Mouse (Mus musculus): ENCODE results near the gene Hspb8.

GRCm38 (mm10) chr5:116434976-116435850 is 12.5 kb upstream of the Hspb8 start:
- TF ChIP-seq CTCF (IDR thresholded peaks at IDR 0.05; ENCODE audit: low read depth) (no peak), EP300 (IDR thresholded peaks at IDR 0.05; ENCODE audit: low read depth) (no peak)

All from liver, embryonic 14.5 days (tissue).